Mouse (Mus musculus) B cell, adult (primary cell): ENCODE data around the gene Fam170b. TPM values are rescaled to one million over a fixed set of nuclear protein-coding genes. Genes with fewer than 3 reads are reported as not detected.

Experiments
- total RNA-seq: library from RNA; stranded (reverse); gene quantifications from 4 replicates; pipeline ENCODE4 v1.2.4, GENCODE M21; 2023; ENCODE audit not compliant: inconsistent age

The Fam170b gene
- not detected in 4 replicates for total RNA-seq

DNA sequence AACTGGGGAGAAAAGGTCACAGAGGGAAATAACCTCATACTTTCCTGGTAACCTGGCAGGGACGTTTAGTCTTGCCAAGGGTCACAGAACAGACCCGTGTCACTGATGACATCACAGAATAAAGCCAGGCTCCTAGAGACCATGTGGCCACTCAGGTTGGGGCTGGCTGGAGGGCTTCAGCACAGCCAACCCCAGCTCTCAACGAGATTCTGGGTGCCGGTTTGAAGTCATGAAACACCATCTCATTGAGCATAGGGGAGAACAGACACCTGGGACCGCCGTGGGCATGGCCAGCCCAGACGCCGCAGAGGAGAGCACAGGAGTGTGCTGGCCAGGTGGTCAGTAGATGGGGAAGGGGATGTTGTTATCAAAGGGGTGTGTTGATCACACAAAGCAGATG lies at the start of gene Fam170b:
TSS of gene Fam170b (plus strand) at position 116 of the 400 bp plus-strand sequence.

DNA sequence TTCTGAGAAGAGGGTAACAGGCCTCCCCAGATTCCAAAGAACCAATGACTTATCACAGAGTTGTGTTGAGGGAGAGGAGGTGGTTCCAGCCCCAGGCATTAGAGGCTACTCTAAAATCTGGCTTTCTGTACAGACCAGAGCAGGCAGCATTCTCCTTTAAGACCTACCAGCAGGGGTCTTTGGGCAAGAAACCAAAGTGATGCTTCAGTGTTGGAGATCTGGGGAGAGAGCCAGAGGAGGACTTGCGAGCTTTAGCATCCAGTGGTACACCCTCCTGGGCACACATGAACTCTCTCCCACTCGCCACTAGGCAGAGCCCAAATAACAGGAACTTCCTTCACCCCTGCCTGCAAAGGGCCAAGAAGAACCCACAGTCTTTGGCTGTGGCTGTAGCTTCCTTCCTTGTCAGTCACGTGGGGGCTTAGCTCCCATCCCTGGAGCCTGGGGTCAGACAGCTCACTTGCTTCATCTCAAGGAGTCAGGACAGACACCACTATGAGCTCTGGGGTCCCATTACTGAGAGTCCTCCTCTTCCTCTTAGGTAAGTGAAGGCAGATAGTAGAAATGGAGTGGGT lies 48.1 kb upstream of the Fam170b start, which contains the start of gene Tmem273:
TSS of gene Tmem273 (plus strand) at position 408 of the 575 bp plus-strand sequence.

DNA sequence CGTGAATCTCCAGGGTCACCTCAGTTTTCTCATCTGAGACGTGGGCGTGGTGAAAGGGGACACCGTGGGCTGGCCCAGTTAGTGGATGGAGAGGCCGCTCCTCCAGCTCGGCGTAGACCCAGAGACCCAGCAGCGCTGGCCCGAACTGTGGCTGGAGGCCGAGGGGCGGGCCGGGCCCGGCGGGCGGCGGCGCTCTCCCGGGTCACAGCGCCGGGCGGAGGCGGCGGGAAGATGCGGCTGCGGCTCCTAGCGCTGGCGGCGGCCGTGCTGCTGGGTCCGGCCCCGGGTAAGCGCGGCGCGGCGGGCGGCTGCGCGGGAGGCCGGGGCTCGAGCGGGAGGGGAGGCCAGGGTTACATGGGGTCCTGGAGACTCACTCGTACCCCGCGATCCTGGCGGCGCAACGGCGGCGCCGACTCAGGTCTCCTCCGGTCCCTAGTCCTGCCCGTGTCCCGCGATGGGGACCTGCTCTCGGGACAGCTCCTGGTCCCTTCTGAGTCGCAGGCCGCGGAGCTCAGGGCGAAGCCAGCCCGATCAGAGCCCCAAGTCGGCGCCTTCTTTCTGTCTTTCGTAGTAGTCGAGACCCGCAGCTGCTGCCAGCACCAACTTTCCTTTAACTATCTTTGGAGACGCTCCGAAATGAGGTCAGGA lies 23.0 kb downstream of the Fam170b start, which contains the start of gene Vstm4:
TSS of gene Vstm4 (plus strand) at position 76 of the 648 bp plus-strand sequence.

Other genes with a start within 250 kb of the Fam170b start
- not detected in 4 replicates for gene Prrxl1, start 234.6 kb upstream of the Fam170b start, total RNA-seq
- 0.32 to 0.72 TPM (median 0.62 TPM) in 4 replicates for gene 3425401B19Rik, start 148.7 kb upstream of the Fam170b start, total RNA-seq
- gene Tmem273, start 48.0 kb upstream of the Fam170b start, total RNA-seq, result 0.57 TPM in 1 of 4 replicates, not detected in the others
- 0.22 to 0.42 TPM (median 0.30 TPM) in 3 of 4 replicates, not detected in the other for gene Vstm4, start 22.8 kb downstream of the Fam170b start, total RNA-seq
- gene Lrrc18, start 157.4 kb downstream of the Fam170b start, total RNA-seq, result not detected in 4 replicates